In genomic region chr12:4386077-4386719, GRCm38 (mm10) we compare ENCODE assay signal across 12 mouse cellular contexts.
DNase-seq lines count a peak whose midpoint lies in the region; ATAC-seq and TF ChIP-seq lines count a peak whose summit lies in the region.
"Had no signal": no experiment of that assay in that cellular context is flagged by ENCODE, and none has a peak within 500 bp of the region (broad histone marks: within the 10 kb centered on the region; RNA-seq: fewer than 3 reads in every experiment).

No protein-coding gene starts in this region.

- peak; percentile 40 for DNase-seq in kidney, postnatal 0 days (ENCODE audit: low spot score)
- no peak for DNase-seq in kidney, adult 11 months
- DNase-seq in adrenal gland, postnatal 36 days, result peak; percentile 64
- peak; percentile 35 for DNase-seq in heart, postnatal 25 days (ENCODE audit: low spot score)
- DNase-seq in lung, postnatal 36 days, result peak; percentile 72
- no peak for DNase-seq in spleen, postnatal 36 days (ENCODE audit: low spot score in 2 of 2)
- DNase-seq in left cerebral cortex, postnatal 4 days, result no peak
- DNase-seq: embryo, embryonic 11 days; right cerebral cortex, postnatal 25 days; thymus, adult 2 months had no signal

- TF ChIP-seq CTCF in kidney, postnatal 0 days (IDR thresholded peaks at IDR 0.05; ENCODE audit: low read depth), result no peak

- H3K4me2 ChIP-seq in kidney, postnatal 0 days (ENCODE audit: low read length), result no peak overlapping the region
- no peak overlapping the region for H3K4me2 ChIP-seq in hindbrain, embryonic 12.5 days (replicated peaks)
- H3K4me2 ChIP-seq: lung, embryonic 15.5 days had no signal

- no peaks in the 10 kb centered on the region for H3K27me3 ChIP-seq in kidney, postnatal 0 days (ENCODE audit: insufficient read depth, low read length)
- no peaks in the 10 kb centered on the region for H3K27me3 ChIP-seq in hindbrain, embryonic 12.5 days
- H3K27me3 ChIP-seq: lung, embryonic 15.5 days had no signal

- 0 out of 2 replicates have a peak, but pooled peaks cover 3% of the 10 kb centered on the region for H3K4me1 ChIP-seq in kidney, postnatal 0 days (replicated peaks; ENCODE audit: insufficient read depth, low read length)
- no peaks in the 10 kb centered on the region for H3K4me1 ChIP-seq in hindbrain, embryonic 12.5 days
- H3K4me1 ChIP-seq: lung, embryonic 15.5 days had no signal

- no peak overlapping the region for H3K4me3 ChIP-seq in kidney, postnatal 0 days (replicated peaks; ENCODE audit: low read depth, low read length)
- H3K4me3 ChIP-seq in hindbrain, embryonic 12.5 days, result no peak overlapping the region
- H3K4me3 ChIP-seq: lung, embryonic 15.5 days had no signal

- ATAC-seq in kidney, postnatal 0 days (replicated peaks; ENCODE audit: low FRiP score, low read depth), result no peak
- no peak for ATAC-seq in hindbrain, embryonic 12.5 days (ENCODE audit: low FRiP score)

- intact Hi-C loops in heart, postnatal 25 days (cut with DNase I), result no loop called here
- intact Hi-C loops in left cerebral cortex, postnatal 4 days (cut with DNase I), result no loop called here

- WGBS in kidney, postnatal 0 days, result 78% methylated on average over 3 of the region's 3 CpGs
- WGBS in hindbrain, embryonic 12.5 days, result 83% methylated on average over 3 of the region's 3 CpGs

- H3K27ac ChIP-seq in kidney, postnatal 0 days, result no peak overlapping the region
- H3K27ac ChIP-seq in hindbrain, embryonic 12.5 days, result no peak overlapping the region
- H3K27ac ChIP-seq: lung, embryonic 15.5 days had no signal

- H3K9ac ChIP-seq in kidney, postnatal 0 days (ENCODE audit: low read depth, low read length), result no peak overlapping the region
- no peak overlapping the region for H3K9ac ChIP-seq in hindbrain, embryonic 12.5 days
- H3K9ac ChIP-seq: lung, embryonic 15.5 days had no signal

- H3K9me3 ChIP-seq in kidney, postnatal 0 days (replicated peaks; ENCODE audit: low read length), result no peaks in the 10 kb centered on the region
- H3K9me3 ChIP-seq in hindbrain, embryonic 12.5 days (replicated peaks), result no peaks in the 10 kb centered on the region
- H3K9me3 ChIP-seq: lung, embryonic 15.5 days had no signal

- H3K36me3 ChIP-seq in kidney, postnatal 0 days (ENCODE audit: insufficient read depth, low read length), result no peaks in the 10 kb centered on the region
- no peaks in the 10 kb centered on the region for H3K36me3 ChIP-seq in hindbrain, embryonic 12.5 days
- H3K36me3 ChIP-seq: lung, embryonic 15.5 days had no signal

Comparison
In these comparisons a context has a peak if more than half of its experiments do, and no peak if none do; other contexts are left out.
1. DNase-seq: peak in kidney, postnatal 0 days (single experiment), adrenal gland, postnatal 36 days (2 of 2), heart, postnatal 25 days (single experiment) and lung, postnatal 36 days (single experiment); none in kidney, adult 11 months (single experiment), spleen, postnatal 36 days (0 of 2) and left cerebral cortex, postnatal 4 days (single experiment).